Mouse (Mus musculus): Measurements from ENCODE around the gene 4931409K22Rik.

Gene 4931409K22Rik

DNA sequence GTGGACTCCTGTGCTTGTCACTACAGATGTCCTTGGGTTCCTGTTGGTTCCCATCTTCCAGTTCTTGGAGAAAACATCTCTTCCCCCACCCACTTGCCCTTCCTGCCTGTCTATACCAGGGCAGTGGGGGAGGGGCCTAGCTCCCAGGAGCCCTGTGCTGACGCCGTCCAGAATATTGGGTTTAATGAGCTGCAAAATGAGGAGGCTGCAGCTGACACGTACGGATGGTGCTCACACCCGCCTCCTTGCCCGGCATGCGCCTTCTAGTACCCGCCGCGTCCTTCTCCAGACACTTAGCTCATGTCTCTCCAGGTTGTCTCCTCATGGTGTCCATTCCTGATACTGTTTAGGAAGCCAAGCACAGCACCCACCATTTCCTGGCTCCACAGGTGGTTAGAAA lies 57.5 kb downstream of the 4931409K22Rik start:
- peak in 1 of 2 experiments; percentile 47 for DNase-seq (ENCODE audit: low spot score in 2 of 2)

DNA sequence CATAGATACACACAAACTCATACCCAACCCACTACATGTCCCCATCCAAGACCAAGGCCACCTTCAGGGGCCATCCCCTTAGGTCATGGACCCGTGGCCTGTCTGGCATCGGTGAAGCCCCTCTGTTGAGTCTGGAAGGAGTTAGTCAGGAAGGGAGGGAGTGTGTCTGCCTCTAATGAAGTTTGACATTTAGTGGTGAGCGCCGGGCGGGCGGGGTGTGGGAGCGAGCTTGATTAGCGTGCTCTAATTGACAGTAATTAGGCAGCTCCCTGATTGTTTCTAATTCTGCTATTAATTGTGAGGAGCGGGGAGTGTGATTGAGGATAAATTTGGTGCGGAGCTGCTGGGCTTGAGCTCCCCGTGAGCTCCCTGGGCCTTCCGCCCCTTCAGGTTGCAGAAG lies 59.1 kb downstream of the 4931409K22Rik start:
- no peak for DNase-seq (ENCODE audit: low spot score in 2 of 2)

DNA sequence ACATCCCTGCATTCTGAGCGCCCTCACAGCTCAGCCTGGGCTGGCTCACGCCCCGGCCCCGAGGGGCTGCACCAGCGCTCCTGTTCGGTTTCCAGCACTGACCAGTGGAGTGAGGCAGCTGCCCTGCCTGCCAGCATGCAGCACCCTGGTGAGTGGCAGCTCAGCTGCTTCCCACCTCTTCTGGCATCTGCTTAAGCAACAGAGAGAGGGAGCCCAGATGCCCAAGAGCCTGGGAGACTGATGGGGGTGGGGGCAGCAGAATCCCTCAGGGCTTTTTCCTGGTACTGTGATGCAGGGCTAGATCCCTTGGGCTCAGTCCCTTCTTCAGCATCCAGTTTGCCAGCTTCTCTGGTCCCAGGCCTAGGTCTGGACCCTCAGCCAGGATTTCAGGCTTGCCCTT lies 59.9 kb downstream of the 4931409K22Rik start:
- no peak for DNase-seq (ENCODE audit: low spot score in 2 of 2)

DNA sequence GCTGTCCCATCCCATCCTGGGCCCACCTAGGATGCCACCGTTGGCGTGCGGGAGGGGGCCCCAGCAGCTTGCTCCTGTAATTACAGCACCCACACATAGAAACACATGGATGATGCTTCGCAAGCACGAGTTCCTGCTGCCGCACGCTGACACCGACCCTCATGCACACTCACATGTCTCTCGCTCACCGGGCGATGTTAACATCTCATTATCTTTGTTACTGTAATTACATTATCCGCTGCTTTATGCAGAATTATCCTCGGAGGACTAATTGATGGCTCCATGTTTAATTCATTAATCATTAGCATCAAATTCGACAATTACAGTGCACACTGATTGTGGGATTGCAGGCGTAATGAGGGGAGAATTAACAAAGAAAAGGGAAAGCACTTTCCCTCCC lies 61.6 kb downstream of the 4931409K22Rik start:
- no peak for DNase-seq (ENCODE audit: low spot score in 2 of 2)
